Mouse (Mus musculus): ENCODE measurements around the gene Rab11fip3. TPM values are rescaled to one million over a fixed set of nuclear protein-coding genes. Genes with fewer than 3 reads are reported as not detected.

Gene Rab11fip3
- polyA plus RNA-seq, 1 experiment from 2014 or later = 39.8 TPM

DNA sequence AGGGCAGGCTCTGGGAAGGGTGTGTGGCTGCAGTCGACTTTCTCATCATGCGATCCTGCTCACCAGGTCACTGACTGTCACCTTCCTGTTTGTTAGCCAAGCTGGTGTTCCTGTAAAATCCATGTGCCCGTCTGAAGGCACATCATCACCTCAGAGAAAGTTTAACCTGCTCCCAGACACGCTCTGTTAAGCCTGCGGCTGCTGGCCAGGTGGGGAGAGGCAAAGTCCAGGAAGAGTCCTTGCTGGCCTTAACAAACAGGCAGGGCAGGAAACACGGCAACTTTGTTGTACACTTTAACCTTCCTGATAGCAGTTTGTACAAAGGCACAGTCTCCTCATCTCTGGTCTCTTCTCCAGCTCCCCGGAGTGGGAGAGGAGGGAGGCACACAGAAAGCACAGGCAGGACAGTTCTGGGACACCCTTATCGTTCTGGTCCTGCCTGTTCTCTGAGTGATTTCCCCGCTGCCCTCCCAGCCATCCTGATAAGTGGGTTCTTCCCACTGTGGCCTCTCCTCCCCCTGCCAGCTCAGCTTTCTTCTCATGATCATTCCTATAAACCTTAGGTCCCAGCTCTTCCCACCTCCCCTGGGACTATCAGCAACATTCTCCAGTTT is 47.5 kb downstream of the Rab11fip3 start:
- Histone ChIP-seq H3K27me3 (no peaks in the 10 kb centered on the region), H3K9ac (no peak overlapping the region), H3K27ac (no peak overlapping the region), H3K36me3 (replicated peaks) (peaks cover 37% of the 10 kb centered on the region), H3K4me3 (replicated peaks) (no peak overlapping the region), H3K9me3 (no peaks in the 10 kb centered on the region), H3K4me2 (no peak overlapping the region), H3K4me1 (no peaks in the 10 kb centered on the region)
- no peak for ATAC-seq (ENCODE audit: low FRiP score)
- 87% methylated on average over 9 of the region's 9 CpGs for WGBS

DNA sequence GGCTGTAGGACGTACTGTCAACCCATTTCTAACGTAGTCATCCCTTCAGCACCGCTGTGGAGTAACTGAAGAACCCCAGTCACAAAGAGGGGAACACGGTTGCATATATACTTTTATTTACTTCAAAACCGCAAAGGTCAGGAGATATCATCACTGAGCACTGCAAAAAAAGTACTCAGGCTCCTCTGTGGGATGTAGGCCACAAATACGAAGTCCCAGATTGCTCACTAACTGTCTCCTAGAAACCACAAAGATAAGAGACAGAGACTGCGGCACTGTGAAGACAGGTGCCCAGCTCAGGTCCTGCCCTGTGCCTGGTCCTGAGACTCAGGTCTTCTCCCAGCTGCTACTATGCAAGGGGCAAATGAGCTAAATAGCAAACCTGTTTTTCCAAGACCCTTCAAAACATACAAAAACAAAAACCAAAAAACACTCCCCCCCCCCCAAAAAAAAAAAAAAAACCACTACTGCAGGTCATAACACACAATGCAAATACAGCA is 48.5 kb downstream of the Rab11fip3 start:
- no peak for ATAC-seq (ENCODE audit: low FRiP score)
- H3K27ac ChIP-seq = no peak overlapping the region
- H3K4me2 ChIP-seq = no peak overlapping the region
- H3K4me1 ChIP-seq = no peaks in the 10 kb centered on the region
- H3K27me3 ChIP-seq = no peaks in the 10 kb centered on the region
- WGBS = 94% methylated on average over 7 of the region's 7 CpGs
- H3K36me3 ChIP-seq (replicated peaks) = peaks cover 38% of the 10 kb centered on the region
- H3K9ac ChIP-seq = no peak overlapping the region
- H3K4me3 ChIP-seq (replicated peaks) = no peak overlapping the region
- H3K9me3 ChIP-seq = no peaks in the 10 kb centered on the region

DNA sequence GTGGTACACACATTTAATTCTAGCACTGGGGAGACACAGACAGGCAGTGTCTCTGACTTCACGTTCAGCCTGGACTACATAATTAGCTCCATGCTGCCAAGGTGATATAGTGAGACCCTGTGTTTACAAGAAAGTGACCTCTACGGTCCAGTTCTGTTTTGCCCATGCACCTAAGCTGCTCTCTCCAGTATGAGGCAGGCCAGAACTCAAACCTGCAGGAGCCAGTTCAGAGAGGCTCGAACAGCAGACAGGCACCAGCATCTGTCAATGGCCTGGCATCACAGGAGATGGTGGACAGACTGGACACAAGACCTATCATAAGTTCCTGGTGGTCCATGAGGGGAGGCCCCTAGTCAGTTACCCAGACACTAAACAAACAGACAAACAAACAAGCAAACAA is 51.0 kb downstream of the Rab11fip3 start:
- no peaks in the 10 kb centered on the region for H3K4me1 ChIP-seq
- no peaks in the 10 kb centered on the region for H3K27me3 ChIP-seq
- peaks cover 45% of the 10 kb centered on the region for H3K36me3 ChIP-seq (replicated peaks)
- ATAC-seq (ENCODE audit: low FRiP score) = no peak
- no peak overlapping the region for H3K27ac ChIP-seq
- no peak overlapping the region for H3K9ac ChIP-seq
- no peak overlapping the region for H3K4me3 ChIP-seq (replicated peaks)
- H3K9me3 ChIP-seq = no peaks in the 10 kb centered on the region
- H3K4me2 ChIP-seq = no peak overlapping the region
- 94% methylated on average over 3 of the region's 3 CpGs for WGBS

DNA sequence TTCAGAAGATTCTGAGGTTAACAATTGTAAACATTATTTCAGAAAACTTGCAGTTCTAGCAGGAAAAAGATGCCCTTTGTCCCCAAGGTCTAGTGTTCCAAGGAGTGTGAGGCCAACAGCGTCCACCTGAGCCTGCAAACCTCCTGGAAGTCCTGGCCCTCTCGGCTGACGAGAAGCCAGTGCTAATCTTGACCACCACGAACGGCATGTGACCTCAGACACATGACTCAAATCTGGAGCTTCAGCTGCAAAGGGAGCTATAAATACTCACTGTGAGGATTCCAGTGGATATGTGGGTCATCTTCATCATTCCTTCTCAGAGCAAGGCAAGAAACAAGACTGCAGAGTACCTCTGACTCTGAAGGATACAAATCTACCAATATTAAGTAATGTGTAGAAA is 51.4 kb downstream of the Rab11fip3 start:
- H3K4me3 ChIP-seq (replicated peaks) = no peak overlapping the region
- no peak overlapping the region for H3K9ac ChIP-seq
- 88% methylated on average over 5 of the region's 5 CpGs for WGBS
- no peaks in the 10 kb centered on the region for H3K27me3 ChIP-seq
- no peak overlapping the region for H3K27ac ChIP-seq
- ATAC-seq (ENCODE audit: low FRiP score) = no peak
- H3K9me3 ChIP-seq = no peaks in the 10 kb centered on the region
- H3K36me3 ChIP-seq (replicated peaks) = peaks cover 47% of the 10 kb centered on the region
- H3K4me2 ChIP-seq = no peak overlapping the region
- no peaks in the 10 kb centered on the region for H3K4me1 ChIP-seq

DNA sequence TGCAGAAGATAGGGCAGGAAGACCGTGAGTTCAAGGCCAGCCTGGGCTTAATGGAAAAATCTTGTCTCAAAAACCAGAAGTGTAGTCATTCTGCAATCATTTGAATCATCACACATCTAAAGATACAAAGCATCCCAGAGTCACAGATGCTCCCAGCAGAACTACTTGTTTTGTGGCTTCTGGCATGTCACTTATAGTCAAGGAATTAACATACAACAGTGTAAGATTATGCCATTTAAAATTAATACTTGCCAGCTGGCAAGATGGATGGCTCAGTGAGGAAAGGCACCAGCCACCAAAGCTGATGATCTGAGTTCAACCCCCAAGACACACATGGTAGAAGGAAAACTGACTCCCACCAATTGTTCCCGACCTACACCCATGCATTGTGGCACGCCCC is 52.3 kb downstream of the Rab11fip3 start:
- no peaks in the 10 kb centered on the region for H3K27me3 ChIP-seq
- H3K4me2 ChIP-seq = no peak overlapping the region
- peaks cover 45% of the 10 kb centered on the region for H3K36me3 ChIP-seq (replicated peaks)
- ATAC-seq (ENCODE audit: low FRiP score) = no peak
- no peaks in the 10 kb centered on the region; the same call in 1 of the 2 replicates for H3K4me1 ChIP-seq
- H3K4me3 ChIP-seq (replicated peaks) = no peak overlapping the region
- H3K9me3 ChIP-seq = no peaks in the 10 kb centered on the region
- H3K9ac ChIP-seq = no peak overlapping the region
- H3K27ac ChIP-seq = no peak overlapping the region
- WGBS = 88% methylated on average over 3 of the region's 3 CpGs

DNA sequence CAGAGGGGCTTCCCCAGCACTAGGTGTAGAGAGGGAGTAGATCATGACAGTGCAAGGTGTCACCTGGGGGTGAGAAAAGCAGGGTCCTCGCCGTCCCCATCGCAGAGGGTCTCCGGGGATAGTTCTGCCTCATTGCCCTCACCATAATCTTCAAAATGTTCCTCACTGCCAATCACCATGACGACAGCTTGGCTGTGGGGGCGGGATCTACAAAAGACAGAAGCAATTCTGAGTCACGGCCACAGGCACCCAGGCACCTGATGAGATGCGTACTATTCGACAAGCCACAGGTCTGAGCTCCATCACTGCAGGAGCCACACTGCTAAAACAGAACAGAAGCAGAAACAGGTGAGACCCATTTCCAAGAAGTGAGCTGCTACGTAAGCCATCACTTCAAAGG is 55.6 kb downstream of the Rab11fip3 start:
- no peak overlapping the region for H3K4me3 ChIP-seq (replicated peaks)
- no peak overlapping the region for H3K9ac ChIP-seq
- 86% methylated on average over 10 of the region's 10 CpGs for WGBS
- ATAC-seq (ENCODE audit: low FRiP score) = no peak
- H3K36me3 ChIP-seq (replicated peaks) = peaks cover 61% of the 10 kb centered on the region
- no peak overlapping the region for H3K27ac ChIP-seq
- no peaks in the 10 kb centered on the region for H3K9me3 ChIP-seq
- no peak overlapping the region for H3K4me2 ChIP-seq
- no peaks in the 10 kb centered on the region for H3K27me3 ChIP-seq
- H3K4me1 ChIP-seq = no peaks in the 10 kb centered on the region; the same call in none of the 2 replicates

DNA sequence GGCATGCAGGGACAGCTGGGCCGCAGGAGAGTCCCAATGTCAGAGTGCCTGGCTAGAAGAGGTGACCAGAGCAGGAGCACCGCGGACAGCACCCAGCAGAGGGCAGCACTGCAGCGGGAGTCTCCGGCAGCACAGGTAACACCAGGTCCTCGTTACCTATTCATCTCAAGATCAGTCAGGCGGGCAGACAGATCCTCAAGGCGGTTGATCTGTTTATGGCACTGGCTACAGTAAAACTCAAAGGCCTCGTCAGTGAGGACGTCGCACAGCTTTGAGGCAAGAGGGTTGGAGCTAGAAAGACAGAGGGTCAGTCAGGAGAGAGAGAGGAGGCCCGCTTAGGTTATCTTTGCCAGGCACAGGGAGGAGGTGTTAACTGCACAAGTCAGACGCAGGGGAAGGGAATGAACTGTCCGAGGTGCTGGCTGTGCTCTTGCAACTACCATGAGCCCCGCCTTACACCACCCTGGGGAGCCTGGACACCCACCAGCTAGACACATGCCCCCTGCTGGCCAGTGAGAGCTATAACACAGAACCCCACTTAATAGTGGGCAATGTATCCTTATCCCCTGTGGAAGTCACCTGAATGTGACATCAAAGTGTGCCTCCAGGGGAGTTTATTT is 57.4 kb downstream of the Rab11fip3 start:
- H3K9ac ChIP-seq = no peak overlapping the region
- H3K4me2 ChIP-seq = peak overlapping the region; percentile 31
- H3K9me3 ChIP-seq = no peaks in the 10 kb centered on the region
- H3K27me3 ChIP-seq = no peaks in the 10 kb centered on the region
- 0 out of 2 replicates have a peak, but pooled peaks have one; percentile 49 for ATAC-seq (ENCODE audit: low FRiP score)
- no peak overlapping the region for H3K27ac ChIP-seq
- WGBS = 11% methylated on average over 15 of the region's 15 CpGs
- no peaks in the 10 kb centered on the region; the same call in none of the 2 replicates for H3K4me1 ChIP-seq
- no peak overlapping the region for H3K4me3 ChIP-seq (replicated peaks)
- H3K36me3 ChIP-seq (replicated peaks) = peaks cover 64% of the 10 kb centered on the region

DNA sequence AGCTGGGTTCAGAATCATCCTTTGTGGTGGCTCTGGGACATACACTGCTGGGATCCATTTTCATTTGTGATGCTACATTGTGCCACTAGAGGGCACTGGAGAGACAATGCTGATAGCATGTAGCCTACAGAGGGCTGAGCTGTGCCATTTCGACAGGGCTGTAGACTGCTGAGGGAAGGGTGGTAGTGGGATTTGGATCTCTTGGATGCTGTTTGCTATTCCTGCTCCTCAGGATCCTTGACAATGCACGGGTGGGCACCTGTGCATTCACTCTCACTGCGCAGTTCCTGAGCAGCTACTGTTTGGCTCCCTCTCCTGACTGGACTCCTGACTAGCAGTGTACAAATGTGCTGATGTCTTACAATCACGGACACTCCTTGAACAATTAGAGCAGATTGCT is 59.8 kb downstream of the Rab11fip3 start:
- peak; percentile 76 for ATAC-seq (ENCODE audit: low FRiP score)
- 28% methylated on average over 4 of the region's 4 CpGs for WGBS
- Histone ChIP-seq H3K9me3 (no peaks in the 10 kb centered on the region), H3K9ac (no peak overlapping the region), H3K27ac (no peak overlapping the region), H3K4me2 (no peak overlapping the region), H3K27me3 (no peaks in the 10 kb centered on the region), H3K36me3 (replicated peaks) (peaks cover 70% of the 10 kb centered on the region), H3K4me3 (replicated peaks) (no peak overlapping the region), H3K4me1 (no peaks in the 10 kb centered on the region; the same call in none of the 2 replicates)

DNA sequence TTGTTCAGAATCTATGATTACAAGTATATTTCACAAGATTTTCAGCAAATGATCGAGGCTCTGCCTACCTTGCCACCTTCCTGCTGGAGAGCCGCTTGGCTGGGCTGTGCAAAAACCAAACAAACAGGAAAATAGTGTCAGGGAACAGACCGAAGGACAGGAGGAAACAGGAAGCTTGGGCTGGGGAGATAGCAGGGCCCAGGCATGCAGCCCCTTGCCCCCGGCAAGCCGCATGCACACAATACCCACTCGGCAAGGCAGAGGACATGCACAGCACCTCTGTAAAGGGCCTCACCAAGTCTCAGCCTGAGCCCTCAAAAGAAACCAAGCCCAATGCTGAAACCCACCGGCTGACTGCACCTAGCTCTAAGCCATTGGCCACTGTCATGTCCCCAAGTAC is 60.6 kb downstream of the Rab11fip3 start:
- no peak for ATAC-seq (ENCODE audit: low FRiP score)

DNA sequence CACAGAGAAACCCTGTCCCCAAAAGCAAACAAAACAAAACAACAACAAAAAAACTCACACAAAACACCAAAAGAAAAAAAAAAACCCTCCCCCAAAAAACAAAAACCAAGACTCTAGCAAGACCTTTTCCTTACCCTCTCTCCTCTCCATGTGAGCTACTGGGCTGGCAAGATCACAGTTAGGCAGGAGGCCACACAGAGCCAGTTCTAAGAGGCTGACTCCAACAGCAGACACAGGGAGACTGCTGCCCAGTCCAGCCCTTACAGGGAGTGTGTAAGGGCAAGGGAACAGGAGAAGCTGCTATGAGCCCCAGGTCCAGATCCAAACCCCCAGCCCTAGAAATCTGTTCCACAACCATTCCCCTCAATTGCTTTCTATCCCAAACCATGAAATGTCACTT is 61.0 kb downstream of the Rab11fip3 start:
- H3K9ac ChIP-seq = no peak overlapping the region
- no peaks in the 10 kb centered on the region for H3K9me3 ChIP-seq
- no peaks in the 10 kb centered on the region for H3K27me3 ChIP-seq
- H3K4me1 ChIP-seq = no peaks in the 10 kb centered on the region; the same call in none of the 2 replicates
- H3K4me3 ChIP-seq (replicated peaks) = no peak overlapping the region
- no peak overlapping the region for H3K27ac ChIP-seq
- peaks cover 70% of the 10 kb centered on the region for H3K36me3 ChIP-seq (replicated peaks)
- ATAC-seq (ENCODE audit: low FRiP score) = no peak
- H3K4me2 ChIP-seq = no peak overlapping the region

More for the DNA sequence above, 60.6 kb downstream of the Rab11fip3 start:
- H3K9ac ChIP-seq = no peak overlapping the region
- peaks cover 70% of the 10 kb centered on the region for H3K36me3 ChIP-seq (replicated peaks)
- H3K4me3 ChIP-seq (replicated peaks) = no peak overlapping the region
- no peaks in the 10 kb centered on the region for H3K27me3 ChIP-seq
- no peaks in the 10 kb centered on the region; the same call in none of the 2 replicates for H3K4me1 ChIP-seq
- H3K4me2 ChIP-seq = no peak overlapping the region
- WGBS = 92% methylated on average over 7 of the region's 7 CpGs
- H3K9me3 ChIP-seq = no peaks in the 10 kb centered on the region
- no peak overlapping the region for H3K27ac ChIP-seq

DNA sequence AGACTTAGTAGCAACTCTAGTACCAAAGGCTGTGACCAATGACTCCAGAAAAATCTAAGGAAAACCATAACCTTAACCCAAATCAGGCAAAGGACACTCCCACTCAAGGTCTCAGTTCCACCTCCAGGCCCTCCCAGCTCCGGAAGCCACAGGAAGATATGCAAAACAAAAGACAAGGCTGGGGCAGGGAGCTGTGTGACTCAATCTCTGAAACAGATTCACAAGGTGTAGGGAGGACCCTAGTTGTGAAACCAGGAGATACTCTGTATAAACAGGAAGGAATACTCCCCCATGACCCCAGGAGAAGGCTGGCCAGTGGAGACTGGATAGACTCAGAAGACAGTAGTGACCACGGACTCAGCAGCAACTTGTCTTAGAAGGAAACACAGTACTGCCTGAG is 61.7 kb downstream of the Rab11fip3 start:
- peaks cover 73% of the 10 kb centered on the region for H3K36me3 ChIP-seq (replicated peaks)
- H3K27me3 ChIP-seq = no peaks in the 10 kb centered on the region
- no peak overlapping the region for H3K4me2 ChIP-seq
- 81% methylated on average over 2 of the region's 2 CpGs for WGBS
- no peaks in the 10 kb centered on the region for H3K9me3 ChIP-seq
- no peaks in the 10 kb centered on the region; the same call in none of the 2 replicates for H3K4me1 ChIP-seq
- no peak for ATAC-seq (ENCODE audit: low FRiP score)
- H3K9ac ChIP-seq = no peak overlapping the region
- H3K27ac ChIP-seq = no peak overlapping the region
- no peak overlapping the region for H3K4me3 ChIP-seq (replicated peaks)

DNA sequence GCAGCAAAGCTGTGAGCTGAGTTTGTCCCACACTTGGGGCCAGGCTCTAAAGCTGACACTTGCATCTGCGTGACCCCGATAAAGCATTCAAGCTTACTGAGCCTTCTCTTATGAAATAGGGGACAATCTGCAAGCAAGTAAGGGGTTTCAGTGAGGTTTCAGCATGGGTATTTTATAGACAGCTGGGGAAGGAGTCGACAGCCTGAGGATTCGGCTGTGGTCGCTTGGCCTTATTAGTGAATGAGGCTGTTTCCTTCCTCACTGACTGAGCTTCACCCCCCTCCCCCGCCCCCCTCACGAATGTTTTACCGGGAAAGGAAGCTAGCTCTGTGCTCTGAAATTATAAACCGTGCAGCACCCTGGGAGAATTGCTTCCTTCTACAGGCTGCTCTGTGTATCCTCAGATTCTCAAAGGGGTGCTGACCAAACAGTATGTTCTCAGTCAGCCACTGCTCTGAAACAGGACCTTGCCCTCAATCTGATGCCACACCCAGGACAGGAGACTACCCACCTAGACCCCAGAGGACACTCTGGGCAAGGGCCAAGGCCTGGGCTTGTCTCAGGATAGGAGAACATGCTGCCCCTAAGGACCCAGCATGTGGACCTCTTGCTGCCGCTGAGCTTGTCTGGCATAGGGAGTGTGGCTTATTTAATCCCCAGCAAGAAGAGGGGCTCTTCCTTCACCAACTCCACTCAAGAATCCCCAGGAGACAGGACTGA is 63.5 kb downstream of the Rab11fip3 start:
- Histone ChIP-seq H3K36me3 (replicated peaks) (peaks cover 83% of the 10 kb centered on the region), H3K27ac (no peak overlapping the region), H3K4me1 (no peaks in the 10 kb centered on the region; the same call in 1 of the 2 replicates), H3K4me2 (no peak overlapping the region), H3K9ac (no peak overlapping the region), H3K27me3 (no peaks in the 10 kb centered on the region), H3K9me3 (no peaks in the 10 kb centered on the region), H3K4me3 (replicated peaks) (no peak overlapping the region)
- no peak for ATAC-seq (ENCODE audit: low FRiP score)
- 89% methylated on average over 10 of the region's 10 CpGs for WGBS

Data from forebrain, embryonic 12.5 days (tissue).